Mouse (Mus musculus) subcutaneous adipose tissue, adult 2 months (tissue): ENCODE measurements around the gene Cdr2. TPM values are rescaled to one million over a fixed set of nuclear protein-coding genes. Genes with fewer than 3 reads are reported as not detected.

Source experiments
- polyA plus RNA-seq: library from polyadenylated mRNA; depleted of rRNA; stranded (reverse); fragments of >200 nt; gene quantifications from 2 replicates; pipeline ENCODE4 v1.2.3, GENCODE M21; 2012; ENCODE audit warnings: low replicate concordance; rRNA removed

Gene Cdr2
- polyA plus RNA-seq = 29.7 and 48.8 TPM in 2 replicates

DNA sequence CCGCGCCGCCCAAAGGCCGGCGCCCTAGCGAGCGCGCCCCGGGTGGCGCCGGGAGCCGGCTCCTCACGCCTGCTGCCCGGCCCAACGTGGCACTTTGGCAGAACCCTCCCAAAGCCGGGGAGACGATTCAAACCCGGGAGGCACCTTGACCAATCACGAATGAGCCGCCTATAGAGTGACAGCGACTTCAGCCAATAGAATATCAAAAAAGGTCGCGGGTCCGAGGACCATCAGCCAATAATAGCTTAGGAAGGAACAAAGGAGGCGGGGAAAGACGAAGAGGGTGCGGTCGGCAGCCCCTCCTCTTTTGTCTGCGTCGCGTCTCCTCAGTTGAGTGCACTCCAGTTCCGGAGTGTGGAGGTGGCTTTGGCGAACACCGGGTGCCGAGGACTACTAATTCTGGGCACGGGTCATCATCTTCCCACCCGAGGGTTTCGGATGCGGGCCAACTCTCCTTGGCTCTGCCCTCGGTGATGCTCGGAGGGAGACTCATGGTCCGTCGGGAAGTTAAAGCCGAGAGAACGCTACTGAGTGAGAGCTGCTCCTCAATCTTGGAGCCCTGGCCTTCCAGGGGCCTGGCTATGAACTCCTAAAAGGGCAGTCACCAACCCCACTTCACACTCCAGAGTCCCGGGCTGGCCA lies at the start of gene Cdr2, which contains the start of gene Mfsd13b:
Cdr2 (minus strand) TSS at position 113 of the 642 bp plus-strand sequence.
Mfsd13b (plus strand) TSS at position 310 of the 642 bp plus-strand sequence.

DNA sequence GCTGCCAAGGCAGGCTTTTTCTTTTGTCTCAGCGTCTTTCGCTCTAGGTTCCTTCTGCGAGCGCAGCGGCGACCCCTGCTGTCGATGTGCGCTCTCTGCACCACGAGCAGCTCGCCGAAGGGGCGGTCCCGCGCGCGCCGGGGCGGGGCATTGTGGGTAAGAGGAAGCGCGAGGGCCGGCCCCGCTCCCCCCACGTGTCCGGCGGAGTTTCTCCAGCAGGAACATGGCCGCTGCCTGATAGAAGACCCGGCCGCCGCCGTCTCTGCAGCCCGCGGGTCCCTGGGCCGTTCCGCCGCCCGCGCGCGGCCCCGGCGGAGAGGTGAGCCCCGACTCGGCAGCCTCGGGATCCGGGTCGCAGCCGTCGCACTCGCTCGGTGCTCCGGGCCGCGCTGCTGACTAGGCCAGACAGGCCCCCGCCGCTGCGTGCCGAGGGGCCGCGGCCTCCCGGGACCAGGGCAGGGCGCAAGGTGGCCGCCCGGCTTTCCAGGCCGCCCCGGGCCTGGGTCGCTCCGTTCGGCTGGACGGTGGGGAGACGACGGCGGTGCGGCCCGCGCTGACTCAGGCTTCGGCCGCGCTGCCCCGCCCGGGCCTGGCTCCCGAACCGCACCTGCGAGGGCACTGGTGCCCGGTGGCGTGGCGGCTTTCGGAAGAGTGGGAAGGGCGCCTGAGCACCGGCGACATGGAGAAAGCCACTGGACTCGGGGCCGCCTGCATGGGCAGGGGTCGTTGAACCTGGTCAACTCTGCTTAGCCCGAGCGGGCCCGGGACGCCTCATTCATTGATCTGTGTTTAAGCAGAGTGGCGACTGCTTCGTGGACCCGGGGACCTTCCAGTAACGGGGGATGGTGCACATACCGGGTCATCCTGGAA lies 64.3 kb downstream of the Cdr2 start, which contains the start of gene Polr3e:
Polr3e (plus strand) TSS at position 153 of the 870 bp plus-strand sequence.

Other genes with a start within 250 kb of the Cdr2 start
- gene Vwa3a, start 243.0 kb downstream of the Cdr2 start, polyA plus RNA-seq = 2.4 and 9.3 TPM in 2 replicates
- 0.39 TPM in 1 of 2 replicates, not detected in the other for gene Gm5737, start 169.9 kb downstream of the Cdr2 start, polyA plus RNA-seq
- 27.3 and 36.5 TPM in 2 replicates for gene Eef2k, start 139.5 kb downstream of the Cdr2 start, polyA plus RNA-seq
- gene Polr3e, start 64.6 kb downstream of the Cdr2 start, polyA plus RNA-seq = 14.1 and 26.2 TPM in 2 replicates
- 0.87 and 1.9 TPM in 2 replicates for gene Mfsd13b, start 197 bp upstream of the Cdr2 start, polyA plus RNA-seq
- gene Mettl9, start 52.1 kb upstream of the Cdr2 start, polyA plus RNA-seq = 23.7 and 35.2 TPM in 2 replicates
- 2.7 and 2.8 TPM in 2 replicates for gene Igsf6, start 92.3 kb upstream of the Cdr2 start, polyA plus RNA-seq
- 0.04 and 0.23 TPM in 2 replicates for gene Otoa, start 99.3 kb upstream of the Cdr2 start, polyA plus RNA-seq